Comparison of ENCODE assay signal across 8 mouse cellular contexts in the genomic region with DNA sequence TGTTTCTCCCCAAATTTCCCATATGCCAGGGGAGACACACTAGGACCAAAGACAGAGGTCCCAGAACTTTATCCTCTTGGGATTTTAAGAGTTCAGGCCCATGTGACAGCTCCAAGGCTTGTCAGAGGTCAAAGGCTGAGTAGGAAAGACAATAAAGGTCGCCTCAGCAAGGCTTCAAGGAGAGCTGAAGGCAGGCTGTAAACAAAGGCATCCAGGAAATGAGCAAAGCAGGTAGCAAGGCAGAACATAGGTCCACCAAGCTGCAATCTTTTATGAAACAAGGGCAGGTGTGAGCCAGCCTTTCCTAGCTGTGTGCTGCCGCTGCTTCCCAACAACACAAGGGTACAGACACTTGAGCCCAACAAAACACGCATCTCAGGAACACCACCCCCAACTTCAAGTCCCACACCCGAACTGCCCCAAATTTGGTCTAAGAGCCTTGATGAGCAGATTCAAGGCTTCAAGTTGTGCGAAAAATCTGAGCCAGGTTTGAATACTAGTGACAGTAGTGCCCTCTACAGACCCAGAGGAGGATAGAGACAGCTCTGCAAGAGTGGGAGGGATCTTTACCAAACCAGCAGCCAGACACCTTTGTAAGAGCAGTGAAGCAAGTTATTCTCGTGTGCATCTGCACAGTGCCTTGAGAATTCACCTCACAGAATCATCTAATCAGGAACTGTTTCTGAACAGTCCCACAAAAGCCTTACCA. TPM values are rescaled to one million over a fixed set of nuclear protein-coding genes. Genes with fewer than 3 reads are reported as not detected.
DNase-seq lines count a peak whose midpoint lies in the region; ATAC-seq and TF ChIP-seq lines count a peak whose summit lies in the region.
"Had no signal": no experiment of that assay in that cellular context is flagged by ENCODE, and none has a peak within 500 bp of the region (broad histone marks: within the 10 kb centered on the region; RNA-seq: fewer than 3 reads in every experiment).

No protein-coding gene starts in this region.

- H3K9ac ChIP-seq in ES-E14 (ENCODE audit: insufficient read depth, low read depth, low read length, poor library complexity, severe bottlenecking), result no peak overlapping the region
- H3K9ac ChIP-seq in midbrain, postnatal 0 days (replicated peaks; ENCODE audit: low read length, poor library complexity, severe bottlenecking), result peak overlapping the region; percentile 46
- H3K9ac ChIP-seq: lung, embryonic 15.5 days had no signal

- peaks cover 0 to 4% of the 10 kb centered on the region in 2 experiments; a peak in 1 of 4 replicates for H3K4me1 ChIP-seq in ES-E14 (ENCODE audit: control insufficient read depth in 2 of 2, insufficient read depth in 2 of 2, low read length in 2 of 2, poor library complexity in 1 of 2)
- no peaks in the 10 kb centered on the region for H3K4me1 ChIP-seq in midbrain, postnatal 0 days (ENCODE audit: insufficient read depth, low read length)
- H3K4me1 ChIP-seq: lung, embryonic 15.5 days had no signal

- H3K27ac ChIP-seq in layer of hippocampus, adult 2 months, result no peak overlapping the region
- H3K27ac ChIP-seq in ES-E14 (ENCODE audit: insufficient read depth, low read depth, low read length, poor library complexity, severe bottlenecking), result peak overlapping the region; percentile 65
- H3K27ac ChIP-seq in midbrain, postnatal 0 days (ENCODE audit: low read depth, low read length), result no peak overlapping the region
- H3K27ac ChIP-seq: lung, embryonic 15.5 days had no signal

- H3K4me3 ChIP-seq in layer of hippocampus, adult 2 months, result no peak overlapping the region
- no peak overlapping the region for H3K4me3 ChIP-seq in ES-E14 (ENCODE audit: insufficient read depth in 1 of 2, low read depth in 1 of 2, low read length in 2 of 2, poor library complexity in 1 of 2, severe bottlenecking in 1 of 2)
- H3K4me3 ChIP-seq in midbrain, postnatal 0 days (ENCODE audit: low read depth, low read length), result no peak overlapping the region
- H3K4me3 ChIP-seq: lung, embryonic 15.5 days had no signal

- in situ Hi-C loops in ES-E14 (cut with MboI; ENCODE audit: low sequenced_read_pairs in 2 of 2, unreplicated experiment in 2 of 2), result no loop called here

- no peaks in the 10 kb centered on the region for H3K27me3 ChIP-seq in midbrain, postnatal 0 days (ENCODE audit: insufficient read depth, low read length)
- H3K27me3 ChIP-seq: lung, embryonic 15.5 days had no signal

- no peaks in the 10 kb centered on the region for H3K9me3 ChIP-seq in ES-E14 (ENCODE audit: control insufficient read depth, insufficient read depth, low read depth, low read length)
- H3K9me3 ChIP-seq in midbrain, postnatal 0 days (ENCODE audit: low read length), result no peaks in the 10 kb centered on the region
- H3K9me3 ChIP-seq: lung, embryonic 15.5 days had no signal

- H3K4me2 ChIP-seq in midbrain, postnatal 0 days (ENCODE audit: low read depth, low read length, poor library complexity, severe bottlenecking), result no peak overlapping the region
- H3K4me2 ChIP-seq: lung, embryonic 15.5 days had no signal

- DNase-seq in layer of hippocampus, adult 2 months (ENCODE audit: low spot score in 2 of 2), result peak; percentile 39 to 54
- no peak for DNase-seq in layer of hippocampus, postnatal 36 days
- DNase-seq in ES-E14 (ENCODE audit: low read depth, low spot score), result peak; percentile 36
- peak; percentile 47 for DNase-seq in brain, embryonic 18.5 days (ENCODE audit: low read depth, low spot score)
- peak; percentile 47 to 56 for DNase-seq in frontal cortex, postnatal 36 days (ENCODE audit: low spot score in 2 of 2)
- DNase-seq in midbrain, postnatal 0 days (ENCODE audit: low spot score), result peak; percentile 84
- DNase-seq in spleen, postnatal 4 days (ENCODE audit: low spot score in 2 of 2), result no peak

- peaks cover 31% of the 10 kb centered on the region for H3K36me3 ChIP-seq in ES-E14 (ENCODE audit: control insufficient read depth, insufficient read depth, low read length, poor library complexity, severe bottlenecking)
- H3K36me3 ChIP-seq in midbrain, postnatal 0 days (ENCODE audit: insufficient read depth, low read length), result peaks cover 18% of the 10 kb centered on the region; the same call in 1 of the 2 replicates

- WGBS in midbrain, postnatal 0 days, result 34% methylated on average over 6 of the region's 6 CpGs

- peak; percentile 53; the same call in 1 of the 2 replicates for ATAC-seq in midbrain, postnatal 0 days (ENCODE audit: low FRiP score)

- TF ChIP-seq CTCF in layer of hippocampus, adult 2 months (conservative IDR thresholded peaks at IDR 0.05), result peak; percentile 86
- TF ChIP-seq CTCF in midbrain, postnatal 0 days (IDR thresholded peaks at IDR 0.05), result peak; percentile 84

TF ChIP-seq in ES-E14, 5 proteins besides CTCF, POLR2A, EP300 and RAD21:
- TF ChIP-seq CHD2 (IDR thresholded peaks at IDR 0.05; ENCODE audit: low read depth, low read length), result no peak
- TF ChIP-seq ZNF384 (IDR thresholded peaks at IDR 0.05; ENCODE audit: low read depth, low read length), result no peak
- TF ChIP-seq ZC3H11A (IDR thresholded peaks at IDR 0.05; ENCODE audit: borderline replicate concordance, low read depth, low read length), result peak; percentile 44; the same call in 1 of the 2 replicates
- TF ChIP-seq HCFC1 (IDR thresholded peaks at IDR 0.05; ENCODE audit: borderline replicate concordance, insufficient read depth, low read length), result no peak
- TF ChIP-seq MAFK (IDR thresholded peaks at IDR 0.05; ENCODE audit: insufficient read depth, low read depth, low read length), result no peak

RNA-seq across cellular contexts. Expression of gene Psmb7, which starts 52.0 kb away (rescaled TPM):
- total RNA-seq in layer of hippocampus, adult 2 months (2021), result 100 to 1,000 TPM; 186 to 198 TPM
- total RNA-seq in layer of hippocampus, postnatal 36 days (2021), result 100 to 1,000 TPM; 202 to 214 TPM
- total RNA-seq in ES-E14 (2012; rRNA removed), result 224 and 382 TPM in 2 replicates
- 218 and 239 TPM in 2 replicates for total RNA-seq in midbrain, postnatal 0 days (2014; rRNA removed)
- polyA plus RNA-seq in midbrain, postnatal 0 days (2015; fragmentation: Nextera tagmentation; extraction: Ambion mirVana), result 282 and 287 TPM in 2 replicates

Comparison
In these comparisons a context has a peak if more than half of its experiments do, and no peak if none do; other contexts are left out.
1. DNase-seq: peak in layer of hippocampus, adult 2 months (2 of 2), ES-E14 (single experiment), brain, embryonic 18.5 days (single experiment), frontal cortex, postnatal 36 days (2 of 2) and midbrain, postnatal 0 days (single experiment); none in layer of hippocampus, postnatal 36 days (0 of 2) and spleen, postnatal 4 days (0 of 2).